Mouse (Mus musculus) bone marrow, adult 2 months (tissue): ENCODE measurements around the gene Dpy19l3.

Experiments
- CTCF ChIP-seq: fragments of 200-500 bp; IDR thresholded peaks from 2 replicates; pipeline ENCODE4 v1.5.1; 2011; ENCODE audit warnings: low read length, control low read depth; ENCODE audit not compliant: control insufficient read depth, insufficient read depth
- POLR2A ChIP-seq: fragments of 200-500 bp; IDR thresholded peaks from 2 replicates; pipeline ENCODE4 v1.6.1; 2011; ENCODE audit warnings: low read depth, mild to moderate bottlenecking, control low read depth, low read length, borderline replicate concordance; ENCODE audit not compliant: control insufficient read depth

DNA sequence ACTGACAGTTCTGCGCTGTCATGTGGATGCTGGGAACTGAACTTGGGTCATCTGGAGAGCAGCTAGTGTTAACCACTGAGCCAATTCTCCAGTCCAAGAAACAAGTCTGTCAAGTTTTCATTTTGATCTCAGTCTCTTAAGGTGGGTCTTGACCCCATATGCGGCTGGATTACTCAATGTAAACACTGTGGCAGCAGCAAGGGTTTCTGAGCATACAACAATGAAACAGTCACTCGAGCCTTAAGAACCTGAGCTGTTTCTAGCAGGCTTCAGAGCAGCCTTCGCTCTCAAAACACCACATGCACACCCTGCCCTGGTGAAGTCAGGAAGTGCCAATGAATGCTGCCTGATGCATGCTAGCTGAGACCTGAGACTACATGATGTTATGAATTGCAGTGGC is 31.3 kb upstream of the Dpy19l3 start:
- TF ChIP-seq CTCF (no peak), POLR2A (no peak)
